Mouse (Mus musculus): ENCODE results near the gene Adssl1. TPM values are rescaled to one million over a fixed set of nuclear protein-coding genes. Genes with fewer than 3 reads are reported as not detected.
A peak's percentile ranks its signal among the peaks of the same experiment; 100 is the strongest.

The Adssl1 gene
- polyA plus RNA-seq, 1 experiment, result 44.6 TPM

DNA sequence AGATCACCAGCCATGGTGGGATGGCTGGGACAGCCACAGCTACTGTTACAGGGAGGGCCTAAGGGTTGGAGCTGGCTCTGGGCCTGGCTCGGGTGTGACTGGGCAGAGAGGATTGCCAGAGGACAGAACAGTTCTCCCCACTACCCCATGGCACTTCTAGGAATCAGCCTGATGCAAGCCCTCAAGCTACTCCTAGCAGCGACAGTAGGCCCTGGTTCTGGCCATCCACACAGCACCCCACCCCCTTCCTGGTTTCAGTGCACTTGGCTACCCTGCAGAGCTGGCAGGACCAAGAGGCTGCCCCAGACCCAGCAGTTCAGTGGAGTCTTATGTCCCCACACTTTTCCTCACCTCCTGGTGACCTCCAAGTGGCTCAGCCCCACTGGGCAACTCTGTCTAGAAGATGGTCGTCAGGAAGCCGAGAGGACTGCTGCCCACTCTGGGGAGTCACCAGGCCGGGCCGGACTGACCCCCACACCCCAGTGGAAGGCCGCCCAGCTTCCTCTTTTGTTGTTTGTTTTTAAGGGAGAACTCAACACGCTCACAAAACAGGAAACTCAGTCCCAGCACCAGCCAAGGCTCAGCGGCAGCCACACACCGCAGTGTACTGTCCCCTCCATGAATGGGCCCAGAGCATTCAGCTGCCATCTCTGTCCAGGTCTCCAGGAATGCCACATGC, 47.9 kb downstream of the Adssl1 start:
- Histone ChIP-seq H3K4me1 (ENCODE audit: control insufficient read depth, insufficient read depth, low read length) (peaks cover 9% of the 10 kb centered on the region), H3K4me3 (ENCODE audit: insufficient read depth, low read length) (no peak overlapping the region), H3K27ac (ENCODE audit: insufficient read depth, low read length) (peak overlapping the region; percentile 8; the same call in 1 of the 2 replicates)
- TF ChIP-seq POLR2A (IDR thresholded peaks at IDR 0.05; ENCODE audit: extremely low read depth, insufficient read depth, low read length), result no peak
- TF ChIP-seq CTCF (IDR thresholded peaks at IDR 0.05; ENCODE audit: extremely low read depth, insufficient read depth, low read length), result no peak

DNA sequence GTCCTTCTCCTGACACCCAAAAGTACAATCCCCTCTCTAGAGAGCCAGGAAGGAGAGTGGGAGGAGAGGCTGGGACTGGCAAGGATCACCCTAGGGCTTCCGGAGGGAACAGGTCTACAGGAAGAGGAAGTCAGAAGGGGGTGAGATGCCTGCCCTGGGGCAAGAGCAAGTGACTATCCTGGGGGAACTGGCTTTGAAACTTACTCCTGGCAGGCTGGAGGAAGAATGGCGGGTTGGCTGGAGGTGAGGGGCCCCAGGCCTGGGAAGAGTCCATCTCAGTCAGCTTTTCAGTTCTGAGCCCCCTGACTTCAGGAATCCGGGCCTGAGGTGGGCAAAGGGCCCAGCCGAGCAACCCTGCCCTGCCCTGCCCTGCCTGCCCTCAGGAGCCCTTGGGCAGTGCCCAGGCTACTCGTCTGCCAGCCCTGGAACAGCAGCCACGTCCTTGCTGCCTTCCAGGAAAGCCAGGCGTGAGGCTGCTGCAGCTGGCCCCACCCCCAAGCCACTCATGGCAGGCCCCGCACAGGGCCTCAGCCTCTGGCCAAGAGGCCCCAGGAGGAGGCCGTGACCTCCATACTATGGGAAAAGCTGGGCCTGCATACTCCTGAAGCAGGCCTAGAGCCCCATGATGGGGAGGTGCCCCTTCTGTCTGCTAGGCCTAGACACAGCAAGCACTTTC, 51.0 kb downstream of the Adssl1 start:
- H3K27ac ChIP-seq (ENCODE audit: insufficient read depth, low read length), result no peak overlapping the region
- H3K4me3 ChIP-seq (ENCODE audit: insufficient read depth, low read length), result no peak overlapping the region
- peaks cover 2% of the 10 kb centered on the region for H3K4me1 ChIP-seq (ENCODE audit: control insufficient read depth, insufficient read depth, low read length)
- no peak for TF ChIP-seq CTCF (IDR thresholded peaks at IDR 0.05; ENCODE audit: extremely low read depth, insufficient read depth, low read length)
- no peak for TF ChIP-seq POLR2A (IDR thresholded peaks at IDR 0.05; ENCODE audit: extremely low read depth, insufficient read depth, low read length)

DNA sequence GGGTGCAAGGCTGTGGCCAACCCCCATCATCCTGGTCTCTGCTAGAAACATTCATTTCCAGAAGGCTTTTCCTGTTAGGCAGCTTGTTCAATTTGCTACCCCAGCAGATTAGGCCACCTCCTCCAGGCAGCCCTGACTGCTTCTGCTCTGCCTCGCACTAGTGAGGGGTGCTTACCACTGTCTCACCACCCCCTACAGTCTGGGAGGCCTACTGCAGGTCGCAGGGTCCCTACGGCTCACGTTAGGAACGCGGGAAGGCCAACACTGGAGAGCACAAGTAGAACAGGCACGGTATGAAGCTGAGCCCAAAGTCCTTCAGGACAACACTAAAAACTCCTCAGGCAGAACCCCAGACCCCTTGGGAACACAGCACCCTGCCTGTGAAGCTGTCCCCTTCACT, 52.0 kb downstream of the Adssl1 start:
- Histone ChIP-seq H3K4me3 (ENCODE audit: insufficient read depth, low read length) (no peak overlapping the region), H3K4me1 (ENCODE audit: control insufficient read depth, insufficient read depth, low read length) (peaks cover 2% of the 10 kb centered on the region), H3K27ac (ENCODE audit: insufficient read depth, low read length) (no peak overlapping the region)
- no peak for TF ChIP-seq POLR2A (IDR thresholded peaks at IDR 0.05; ENCODE audit: extremely low read depth, insufficient read depth, low read length)

DNA sequence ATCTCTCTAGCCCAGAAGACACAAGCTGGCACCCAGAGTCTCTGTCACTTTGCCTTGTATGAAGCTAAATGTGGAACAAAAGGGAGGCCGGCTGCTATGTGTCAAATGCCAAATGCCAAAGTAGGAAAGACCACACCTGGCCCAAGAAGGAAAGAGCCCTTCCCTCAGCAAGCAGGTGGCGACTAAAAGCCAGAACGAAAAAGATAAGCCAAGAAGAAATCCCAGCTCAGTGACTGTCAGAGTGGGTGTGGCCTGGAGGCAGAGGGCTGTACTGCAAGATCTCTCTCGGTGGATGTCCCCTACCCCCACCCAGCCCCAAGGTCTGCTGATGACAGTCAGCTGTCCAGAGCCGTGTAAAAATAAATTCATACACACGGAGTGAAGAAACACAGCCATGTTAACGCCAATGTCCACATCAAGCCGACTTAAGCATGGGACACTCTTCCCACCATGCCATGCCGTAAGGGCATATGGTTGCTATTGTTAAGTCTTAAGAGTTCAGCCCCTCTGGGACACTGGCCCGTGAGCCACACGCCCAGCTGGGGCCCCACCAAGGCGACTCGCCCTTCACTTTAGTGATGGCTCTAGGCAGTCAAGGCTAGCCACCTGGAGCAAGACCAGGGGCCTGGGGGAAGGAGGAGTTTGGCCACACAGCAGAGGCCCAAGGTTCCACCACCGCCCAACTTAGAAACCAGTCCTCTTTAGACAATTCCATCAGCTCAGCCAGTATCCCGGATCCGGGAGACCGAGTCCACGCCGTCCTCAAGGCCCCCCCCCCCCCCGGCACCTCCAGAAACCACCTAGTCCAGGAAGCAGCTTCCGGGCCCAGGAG, 53.1 kb downstream of the Adssl1 start:
- TF ChIP-seq POLR2A (IDR thresholded peaks at IDR 0.05; ENCODE audit: extremely low read depth, insufficient read depth, low read length), result no peak
- no peak for TF ChIP-seq CTCF (IDR thresholded peaks at IDR 0.05; ENCODE audit: extremely low read depth, insufficient read depth, low read length)
- H3K27ac ChIP-seq (ENCODE audit: insufficient read depth, low read length), result no peak overlapping the region; the same call in 1 of the 2 replicates
- peak overlapping the region; percentile 45 for H3K4me3 ChIP-seq (ENCODE audit: insufficient read depth, low read length)
- peaks cover 2% of the 10 kb centered on the region; the same call in 1 of the 2 replicates for H3K4me1 ChIP-seq (ENCODE audit: control insufficient read depth, insufficient read depth, low read length)

DNA sequence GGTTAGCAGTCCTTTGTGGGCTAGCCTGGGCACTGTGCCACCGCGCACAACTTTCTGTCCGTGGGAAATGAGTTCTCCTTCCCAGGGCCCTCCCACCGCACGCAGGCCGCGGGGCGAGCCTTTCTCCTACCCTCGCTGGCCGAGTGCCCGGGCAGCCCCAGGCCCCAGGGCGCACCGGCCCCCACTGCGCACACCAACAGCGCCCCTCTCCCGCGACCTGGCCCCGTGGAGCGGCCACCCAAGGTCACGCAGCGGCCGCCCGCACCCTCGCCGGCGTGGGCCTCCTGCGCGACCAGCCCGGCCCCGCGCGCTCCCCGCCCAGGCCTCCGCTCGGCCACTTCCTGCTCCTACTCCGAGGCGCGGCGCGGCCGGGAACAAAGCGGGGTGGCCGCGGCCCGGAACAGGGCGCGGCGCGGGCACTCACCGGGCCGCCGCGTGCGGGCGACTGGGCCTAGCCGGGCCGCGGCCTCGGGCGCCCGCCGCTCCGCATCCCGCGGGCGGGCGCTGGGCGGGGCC, 53.8 kb downstream of the Adssl1 start:
- peaks cover 2% of the 10 kb centered on the region; the same call in 1 of the 2 replicates for H3K4me1 ChIP-seq (ENCODE audit: control insufficient read depth, insufficient read depth, low read length)
- TF ChIP-seq POLR2A (IDR thresholded peaks at IDR 0.05; ENCODE audit: extremely low read depth, insufficient read depth, low read length), result no peak
- no peak for TF ChIP-seq CTCF (IDR thresholded peaks at IDR 0.05; ENCODE audit: extremely low read depth, insufficient read depth, low read length)

DNA sequence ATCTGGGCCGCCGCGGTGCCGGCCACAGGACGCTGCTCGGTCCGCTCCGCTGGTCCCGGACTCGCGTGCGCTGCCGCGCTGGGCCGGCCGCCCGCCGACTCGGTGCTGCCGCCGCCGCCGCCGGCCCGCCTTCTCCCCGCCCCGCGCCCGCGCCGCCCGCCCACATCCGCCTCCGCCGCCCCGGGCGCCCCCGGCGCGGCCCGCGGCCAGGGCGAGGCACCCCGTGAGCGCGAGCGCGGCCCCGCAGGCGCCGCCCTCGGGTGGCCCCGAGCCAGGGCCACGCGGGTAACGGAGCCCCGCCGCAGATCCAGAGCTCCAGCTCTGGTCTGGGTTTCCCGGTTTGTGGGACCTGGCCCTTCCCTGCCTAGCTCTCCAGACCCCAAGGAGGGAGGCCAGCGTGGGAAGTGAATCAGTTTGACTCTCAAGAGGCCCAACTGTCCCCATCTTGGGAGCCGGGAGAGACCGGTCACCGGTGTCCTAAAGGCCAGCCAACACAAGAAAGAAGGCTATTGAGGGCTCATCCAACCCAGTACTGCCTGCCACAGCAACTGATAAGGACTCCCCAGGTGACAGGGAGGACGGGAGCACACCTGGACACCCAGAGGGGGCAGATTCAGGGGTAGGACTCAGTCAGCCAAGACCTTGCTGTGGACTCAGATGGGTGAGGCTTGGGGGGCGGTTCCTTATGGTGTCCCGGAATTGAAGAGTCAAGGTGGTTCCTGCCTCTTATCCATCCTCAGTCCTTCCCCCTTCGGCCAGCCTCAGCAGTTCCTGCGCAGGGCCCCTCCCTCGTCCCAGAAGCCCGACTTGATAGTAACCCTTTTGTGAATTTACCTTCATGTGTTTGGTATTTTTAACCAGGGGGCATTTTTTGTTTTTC, 54.5 kb downstream of the Adssl1 start, which contains the start of gene Akt1:
Gene Akt1, minus strand, starts transcription at position 753 of the 880 bp plus-strand sequence.
- peaks cover 2% of the 10 kb centered on the region; the same call in 1 of the 2 replicates for H3K4me1 ChIP-seq (ENCODE audit: control insufficient read depth, insufficient read depth, low read length)
- peak within 1 kb of the TSS; percentile 45 for H3K4me3 ChIP-seq (ENCODE audit: insufficient read depth, low read length)
- peak within 1 kb of the TSS; percentile 60 for H3K27ac ChIP-seq (ENCODE audit: insufficient read depth, low read length)
- TF ChIP-seq CTCF (IDR thresholded peaks at IDR 0.05; ENCODE audit: extremely low read depth, insufficient read depth, low read length) (no peak), POLR2A (IDR thresholded peaks at IDR 0.05; ENCODE audit: extremely low read depth, insufficient read depth, low read length) (no peak)

More for the DNA sequence above, 53.8 kb downstream of the Adssl1 start:
- H3K27ac ChIP-seq (ENCODE audit: insufficient read depth, low read length), result peak overlapping the region; percentile 54; the same call in 1 of the 2 replicates
- peak overlapping the region; percentile 45 for H3K4me3 ChIP-seq (ENCODE audit: insufficient read depth, low read length)

DNA sequence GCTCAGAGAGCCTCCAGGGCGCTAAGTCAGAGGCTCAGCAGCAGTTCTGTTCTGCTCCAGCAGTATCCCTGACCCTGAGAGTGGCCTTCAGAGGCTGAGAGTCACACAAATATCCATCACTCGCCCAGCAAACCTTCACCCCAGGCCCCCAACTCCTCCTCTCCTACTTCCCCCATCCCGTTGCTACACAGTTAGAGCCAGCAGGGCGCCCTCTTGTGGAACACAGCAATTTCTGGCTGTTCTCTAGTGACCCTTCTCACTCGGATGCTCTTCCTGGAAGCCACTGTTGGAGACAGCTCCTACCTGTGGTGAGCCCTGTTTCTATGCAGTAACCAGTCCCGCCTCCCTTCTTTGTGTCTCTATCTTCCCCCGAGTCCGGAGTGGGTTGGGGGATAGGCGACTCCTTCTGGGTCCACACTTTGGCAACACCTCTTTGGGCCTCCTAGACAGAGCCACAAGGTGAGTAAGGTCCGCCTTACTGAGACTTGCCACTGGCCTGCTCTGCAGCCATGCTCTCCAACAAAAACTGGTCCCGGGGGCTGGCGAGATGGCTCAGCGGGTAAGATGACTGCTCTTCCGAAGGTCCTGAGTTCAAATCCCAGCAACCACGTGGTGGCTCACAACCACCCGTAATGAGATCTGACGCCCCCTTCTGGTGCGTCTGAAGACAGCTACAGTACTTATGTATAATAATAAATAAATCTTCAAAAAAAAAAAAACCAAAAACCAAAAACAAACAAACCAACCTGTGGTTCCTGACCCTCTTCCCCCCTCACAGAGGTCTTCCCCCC, 55.6 kb downstream of the Adssl1 start:
- H3K4me3 ChIP-seq (ENCODE audit: insufficient read depth, low read length), result no peak overlapping the region
- H3K27ac ChIP-seq (ENCODE audit: insufficient read depth, low read length), result no peak overlapping the region
- H3K4me1 ChIP-seq (ENCODE audit: control insufficient read depth, insufficient read depth, low read length), result peaks cover 2% of the 10 kb centered on the region; the same call in 1 of the 2 replicates
- no peak for TF ChIP-seq POLR2A (IDR thresholded peaks at IDR 0.05; ENCODE audit: extremely low read depth, insufficient read depth, low read length)
- TF ChIP-seq CTCF (IDR thresholded peaks at IDR 0.05; ENCODE audit: extremely low read depth, insufficient read depth, low read length), result peak; percentile 76

DNA sequence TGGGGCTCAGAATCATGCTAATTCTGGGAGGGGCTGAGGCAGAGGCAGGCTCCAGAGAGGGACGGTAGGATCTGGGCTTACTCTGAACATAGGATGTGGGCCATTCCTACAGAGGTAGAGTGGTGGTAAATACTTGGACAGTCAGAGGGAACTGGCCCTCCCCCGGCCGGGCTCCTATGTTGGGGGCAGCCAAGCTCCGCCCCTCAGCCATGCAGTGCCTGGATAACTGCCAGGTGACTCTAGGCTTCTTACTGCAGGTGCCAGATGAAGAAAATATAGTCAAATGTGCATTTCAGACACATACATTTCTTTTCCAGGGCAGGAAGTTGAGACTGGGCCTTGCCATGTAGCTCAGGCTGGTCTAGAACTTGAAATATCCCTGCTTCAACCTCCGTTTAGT, 57.2 kb downstream of the Adssl1 start:
- Histone ChIP-seq H3K27ac (ENCODE audit: insufficient read depth, low read length) (no peak overlapping the region), H3K4me3 (ENCODE audit: insufficient read depth, low read length) (no peak overlapping the region), H3K4me1 (ENCODE audit: control insufficient read depth, insufficient read depth, low read length) (peaks cover 2% of the 10 kb centered on the region; the same call in 1 of the 2 replicates)
- TF ChIP-seq CTCF (IDR thresholded peaks at IDR 0.05; ENCODE audit: extremely low read depth, insufficient read depth, low read length), result no peak
- no peak for TF ChIP-seq POLR2A (IDR thresholded peaks at IDR 0.05; ENCODE audit: extremely low read depth, insufficient read depth, low read length)

Data from cortical plate, adult 2 months (tissue).